Mouse (Mus musculus): Measurements from ENCODE around the gene Bdp1. TPM values are rescaled to one million over a fixed set of nuclear protein-coding genes. Genes with fewer than 3 reads are reported as not detected.
"Not testable (repeated sequence)": the region's sequence is repeated elsewhere in the genome, so short reads cannot be mapped to it uniquely, and the experiment has no call there.

Gene Bdp1
- polyA plus RNA-seq, 1 experiment from 2014 or later, result 24.1 TPM

DNA sequence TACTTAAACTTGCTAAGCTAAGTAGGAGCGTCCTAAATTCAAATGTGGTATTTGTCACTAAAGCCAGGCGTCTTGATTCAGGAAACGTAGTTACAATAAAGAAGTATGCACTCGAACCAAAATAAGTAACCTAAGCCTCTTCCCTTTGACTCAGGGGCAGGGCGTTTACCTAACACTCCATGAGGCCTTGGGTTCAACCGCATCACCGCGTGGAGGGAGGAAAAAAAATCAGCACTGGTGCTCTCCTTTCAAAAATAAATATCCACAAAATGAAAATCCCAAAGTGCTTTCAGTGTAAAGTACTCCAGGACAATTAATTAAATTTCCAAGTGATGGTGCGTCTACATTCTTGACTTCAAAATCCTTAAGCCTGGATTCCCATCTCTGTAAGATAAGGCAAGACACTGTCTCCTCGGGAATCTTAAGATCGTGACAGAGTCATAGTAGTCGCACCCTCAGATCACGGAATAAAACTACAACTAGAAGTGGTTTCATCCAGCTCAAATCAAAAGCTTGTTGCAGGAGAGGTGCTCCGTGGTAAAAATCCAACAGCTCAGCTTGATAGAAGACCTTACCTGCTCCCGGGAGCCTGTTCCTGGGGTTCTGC, 715 bp downstream of the Bdp1 start:
- ATAC-seq, result no peak; the same call in 1 of the 2 replicates
- 9% methylated on average over 14 of the region's 15 CpGs for WGBS
- peak overlapping the region; percentile 91 for H3K9ac ChIP-seq (ENCODE audit: low read depth, low read length)

GRCm38 (mm10) chr13:100098808-100099207, 5.1 kb downstream of the Bdp1 start:
- Histone ChIP-seq H3K4me2 (ENCODE audit: low read length) (no peak overlapping the region), H3K9ac (ENCODE audit: low read depth, low read length) (no peak overlapping the region), H3K27ac (ENCODE audit: low read depth, low read length) (no peak overlapping the region), H3K27me3 (replicated peaks; ENCODE audit: control insufficient read depth, insufficient read depth, low read length) (no peaks in the 10 kb centered on the region), H3K36me3 (ENCODE audit: control insufficient read depth, insufficient read depth, low read length) (peaks cover 24% of the 10 kb centered on the region), H3K4me1 (ENCODE audit: control insufficient read depth, insufficient read depth, low read depth, low read length) (peaks cover 11% of the 10 kb centered on the region), H3K4me3 (ENCODE audit: low read length) (no peak overlapping the region), H3K9me3 (ENCODE audit: control insufficient read depth, low read length) (no peaks in the 10 kb centered on the region)
- 90% methylated on average over 6 of the region's 6 CpGs for WGBS
- ATAC-seq, result no peak

More for the DNA sequence above, 715 bp downstream of the Bdp1 start:
- no peaks in the 10 kb centered on the region for H3K9me3 ChIP-seq (ENCODE audit: control insufficient read depth, low read length)
- H3K4me1 ChIP-seq (ENCODE audit: control insufficient read depth, insufficient read depth, low read depth, low read length), result peaks cover 18% of the 10 kb centered on the region
- H3K27ac ChIP-seq (ENCODE audit: low read depth, low read length), result peak overlapping the region; percentile 81
- no peaks in the 10 kb centered on the region for H3K27me3 ChIP-seq (replicated peaks; ENCODE audit: control insufficient read depth, insufficient read depth, low read length)
- H3K4me2 ChIP-seq (ENCODE audit: low read length), result peak overlapping the region; percentile 92
- 0 out of 2 replicates have a peak, but pooled peaks cover 2% of the 10 kb centered on the region for H3K36me3 ChIP-seq (ENCODE audit: control insufficient read depth, insufficient read depth, low read length)
- peak overlapping the region; percentile 100 for H3K4me3 ChIP-seq (ENCODE audit: low read length)

- H3K9ac ChIP-seq (ENCODE audit: low read depth, low read length), result no peak overlapping the region
- ATAC-seq, result no peak
- no peaks in the 10 kb centered on the region for H3K27me3 ChIP-seq (replicated peaks; ENCODE audit: control insufficient read depth, insufficient read depth, low read length)
- H3K36me3 ChIP-seq (ENCODE audit: control insufficient read depth, insufficient read depth, low read length), result peaks cover 37% of the 10 kb centered on the region
- no peaks in the 10 kb centered on the region for H3K9me3 ChIP-seq (ENCODE audit: control insufficient read depth, low read length)
- H3K4me1 ChIP-seq (ENCODE audit: control insufficient read depth, insufficient read depth, low read depth, low read length), result no peaks in the 10 kb centered on the region
- H3K4me3 ChIP-seq (ENCODE audit: low read length), result no peak overlapping the region
- no peak overlapping the region for H3K27ac ChIP-seq (ENCODE audit: low read depth, low read length)
- WGBS, result 93% methylated on average over 8 of the region's 8 CpGs
- no peak overlapping the region for H3K4me2 ChIP-seq (ENCODE audit: low read length)
These were observed 32.4 kb downstream of the Bdp1 start for GRCm38 (mm10) chr13:100071473-100071872.

- Histone ChIP-seq H3K36me3 (ENCODE audit: control insufficient read depth, insufficient read depth, low read length) (peaks cover 29% of the 10 kb centered on the region), H3K4me3 (ENCODE audit: low read length) (no peak overlapping the region), H3K27ac (ENCODE audit: low read depth, low read length) (no peak overlapping the region), H3K4me2 (ENCODE audit: low read length) (no peak overlapping the region), H3K9ac (ENCODE audit: low read depth, low read length) (no peak overlapping the region), H3K27me3 (replicated peaks; ENCODE audit: control insufficient read depth, insufficient read depth, low read length) (no peaks in the 10 kb centered on the region), H3K9me3 (ENCODE audit: control insufficient read depth, low read length) (no peaks in the 10 kb centered on the region), H3K4me1 (ENCODE audit: control insufficient read depth, insufficient read depth, low read depth, low read length) (no peaks in the 10 kb centered on the region)
- 89% methylated on average over 6 of the region's 6 CpGs for WGBS
- ATAC-seq, result no peak
These were observed 36.0 kb downstream of the Bdp1 start for GRCm38 (mm10) chr13:100067821-100068220.

- no peak overlapping the region for H3K27ac ChIP-seq (ENCODE audit: low read depth, low read length)
- 96% methylated on average over 3 of the region's 3 CpGs for WGBS
- H3K36me3 ChIP-seq (ENCODE audit: control insufficient read depth, insufficient read depth, low read length), result peaks cover 29% of the 10 kb centered on the region
These were observed 39.9 kb downstream of the Bdp1 start for GRCm38 (mm10) chr13:100063936-100064335.

DNA sequence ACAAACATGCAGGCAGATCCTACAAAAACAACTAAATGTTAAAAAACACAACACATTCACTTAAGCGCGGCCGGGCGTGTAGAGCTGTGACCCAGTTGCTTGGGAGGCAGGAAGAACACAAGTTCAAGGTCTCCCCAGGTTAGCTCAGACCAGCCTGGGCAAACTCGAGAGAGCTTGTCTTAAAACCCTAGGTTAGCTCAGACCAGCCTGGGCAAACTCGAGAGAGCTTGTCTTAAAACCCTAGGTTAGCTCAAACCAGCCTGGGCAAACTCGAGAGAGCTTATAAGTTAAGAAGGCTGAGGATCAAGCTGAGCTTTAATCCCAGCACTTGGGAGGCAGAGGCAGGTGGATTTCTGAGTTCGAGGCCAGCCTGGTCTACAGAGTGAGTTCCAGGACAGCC, 46.1 kb downstream of the Bdp1 start:
- not testable (repeated sequence) for H3K27me3 ChIP-seq (replicated peaks; ENCODE audit: control insufficient read depth, insufficient read depth, low read length); H3K9ac ChIP-seq (ENCODE audit: low read depth, low read length); H3K27ac ChIP-seq (ENCODE audit: low read depth, low read length); H3K4me2 ChIP-seq (ENCODE audit: low read length); H3K4me3 ChIP-seq (ENCODE audit: low read length); ATAC-seq; H3K9me3 ChIP-seq (ENCODE audit: control insufficient read depth, low read length); H3K4me1 ChIP-seq (ENCODE audit: control insufficient read depth, insufficient read depth, low read depth, low read length)
- H3K36me3 ChIP-seq (ENCODE audit: control insufficient read depth, insufficient read depth, low read length), result peaks cover 30% of the 10 kb centered on the region
- 98% methylated on average over 8 of the region's 8 CpGs for WGBS

More at GRCm38 (mm10) chr13:100063936-100064335, 39.9 kb downstream of the Bdp1 start:
- Histone ChIP-seq H3K27me3 (replicated peaks; ENCODE audit: control insufficient read depth, insufficient read depth, low read length) (no peaks in the 10 kb centered on the region), H3K4me3 (ENCODE audit: low read length) (no peak overlapping the region), H3K4me1 (ENCODE audit: control insufficient read depth, insufficient read depth, low read depth, low read length) (no peaks in the 10 kb centered on the region), H3K9ac (ENCODE audit: low read depth, low read length) (no peak overlapping the region), H3K4me2 (ENCODE audit: low read length) (no peak overlapping the region), H3K9me3 (ENCODE audit: control insufficient read depth, low read length) (no peaks in the 10 kb centered on the region)
- no peak for ATAC-seq

DNA sequence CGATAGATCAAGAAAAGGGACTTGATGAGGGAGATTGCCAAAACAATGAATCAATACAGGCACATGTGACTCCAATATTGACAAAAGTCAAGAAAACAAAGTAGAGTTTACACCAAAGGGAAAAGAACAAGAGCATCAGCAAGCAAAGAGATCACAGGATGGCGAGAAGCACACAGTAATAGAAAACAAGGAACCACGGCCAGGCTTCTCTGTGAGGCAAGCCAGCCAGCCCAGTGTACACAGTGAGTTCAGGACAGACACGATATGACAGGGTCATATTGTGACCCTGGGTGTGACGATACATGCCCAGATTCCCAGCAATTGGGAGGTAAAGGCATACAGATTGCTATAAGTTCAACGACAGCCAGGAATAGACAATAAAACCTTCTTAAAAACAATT, 77.9 kb downstream of the Bdp1 start:
- Histone ChIP-seq H3K4me3 (ENCODE audit: low read length) (no peak overlapping the region), H3K27ac (ENCODE audit: low read depth, low read length) (no peak overlapping the region), H3K4me1 (ENCODE audit: control insufficient read depth, insufficient read depth, low read depth, low read length) (no peaks in the 10 kb centered on the region), H3K9ac (ENCODE audit: low read depth, low read length) (no peak overlapping the region), H3K27me3 (replicated peaks; ENCODE audit: control insufficient read depth, insufficient read depth, low read length) (no peaks in the 10 kb centered on the region), H3K4me2 (ENCODE audit: low read length) (no peak overlapping the region), H3K9me3 (ENCODE audit: control insufficient read depth, low read length) (no peaks in the 10 kb centered on the region), H3K36me3 (ENCODE audit: control insufficient read depth, insufficient read depth, low read length) (peaks cover 38% of the 10 kb centered on the region)
- no peak for ATAC-seq
- WGBS, result 92% methylated on average over 6 of the region's 6 CpGs

GRCm38 (mm10) chr13:100016891-100017290, 87.0 kb downstream of the Bdp1 start:
- H3K4me2 ChIP-seq (ENCODE audit: low read length), result no peak overlapping the region
- no peaks in the 10 kb centered on the region for H3K36me3 ChIP-seq (ENCODE audit: control insufficient read depth, insufficient read depth, low read length)
- H3K9ac ChIP-seq (ENCODE audit: low read depth, low read length), result no peak overlapping the region
- WGBS, result 91% methylated on average over 9 of the region's 9 CpGs
- H3K27me3 ChIP-seq (replicated peaks; ENCODE audit: control insufficient read depth, insufficient read depth, low read length), result no peaks in the 10 kb centered on the region
- peaks cover 13% of the 10 kb centered on the region for H3K4me1 ChIP-seq (ENCODE audit: control insufficient read depth, insufficient read depth, low read depth, low read length)
- no peak overlapping the region for H3K4me3 ChIP-seq (ENCODE audit: low read length)
- H3K9me3 ChIP-seq (ENCODE audit: control insufficient read depth, low read length), result no peaks in the 10 kb centered on the region
- ATAC-seq, result no peak
- no peak overlapping the region for H3K27ac ChIP-seq (ENCODE audit: low read depth, low read length)

DNA sequence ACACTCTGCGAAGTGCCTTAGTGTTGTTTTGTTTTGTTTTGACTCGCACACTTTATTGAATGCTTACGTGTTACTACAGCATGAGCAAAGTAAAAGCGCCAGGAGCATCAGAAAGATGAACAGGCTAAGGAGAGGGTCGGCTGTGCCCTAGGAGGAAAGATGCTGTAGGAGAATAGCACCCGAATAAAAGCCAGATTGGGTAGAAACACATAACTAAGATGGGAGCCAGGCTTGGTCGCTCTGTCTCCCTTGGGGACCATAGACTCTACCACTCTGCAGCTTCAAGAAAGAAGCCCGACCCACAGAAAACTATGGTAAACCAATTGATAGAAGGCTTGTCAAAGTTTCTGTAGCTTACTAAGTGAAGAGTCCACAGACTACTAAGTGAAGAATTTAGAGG, 87.9 kb downstream of the Bdp1 start:
- H3K9ac ChIP-seq (ENCODE audit: low read depth, low read length), result peak overlapping the region; percentile 88
- peak overlapping the region; percentile 46; the same call in 1 of the 2 replicates for H3K27ac ChIP-seq (ENCODE audit: low read depth, low read length)
- H3K4me1 ChIP-seq (ENCODE audit: control insufficient read depth, insufficient read depth, low read depth, low read length), result peaks cover 13% of the 10 kb centered on the region
- no peaks in the 10 kb centered on the region for H3K27me3 ChIP-seq (replicated peaks; ENCODE audit: control insufficient read depth, insufficient read depth, low read length)
- WGBS, result 5% methylated on average over 8 of the region's 8 CpGs
- H3K9me3 ChIP-seq (ENCODE audit: control insufficient read depth, low read length), result no peaks in the 10 kb centered on the region
- H3K4me3 ChIP-seq (ENCODE audit: low read length), result peak overlapping the region; percentile 85
- no peak for ATAC-seq
- H3K4me2 ChIP-seq (ENCODE audit: low read length), result peak overlapping the region; percentile 93
- no peaks in the 10 kb centered on the region for H3K36me3 ChIP-seq (ENCODE audit: control insufficient read depth, insufficient read depth, low read length)
